Mouse (Mus musculus) lung, adult 2 months (tissue): ENCODE data around the gene N4bp2l1.

Experiments
- CTCF ChIP-seq: fragments of 200-500 bp; IDR thresholded peaks from 2 replicates; pipeline ENCODE4 v1.5.1; 2011; ENCODE audit warnings: mild to moderate bottlenecking, low read length, control low read depth; ENCODE audit not compliant: insufficient read depth
- POLR2A ChIP-seq: fragments of 200-500 bp; IDR thresholded peaks from 2 replicates; pipeline ENCODE4 v1.6.1; 2011; ENCODE audit warnings: low read depth, mild to moderate bottlenecking, control low read depth, low read length, borderline replicate concordance; ENCODE audit errors: extremely low read depth

DNA sequence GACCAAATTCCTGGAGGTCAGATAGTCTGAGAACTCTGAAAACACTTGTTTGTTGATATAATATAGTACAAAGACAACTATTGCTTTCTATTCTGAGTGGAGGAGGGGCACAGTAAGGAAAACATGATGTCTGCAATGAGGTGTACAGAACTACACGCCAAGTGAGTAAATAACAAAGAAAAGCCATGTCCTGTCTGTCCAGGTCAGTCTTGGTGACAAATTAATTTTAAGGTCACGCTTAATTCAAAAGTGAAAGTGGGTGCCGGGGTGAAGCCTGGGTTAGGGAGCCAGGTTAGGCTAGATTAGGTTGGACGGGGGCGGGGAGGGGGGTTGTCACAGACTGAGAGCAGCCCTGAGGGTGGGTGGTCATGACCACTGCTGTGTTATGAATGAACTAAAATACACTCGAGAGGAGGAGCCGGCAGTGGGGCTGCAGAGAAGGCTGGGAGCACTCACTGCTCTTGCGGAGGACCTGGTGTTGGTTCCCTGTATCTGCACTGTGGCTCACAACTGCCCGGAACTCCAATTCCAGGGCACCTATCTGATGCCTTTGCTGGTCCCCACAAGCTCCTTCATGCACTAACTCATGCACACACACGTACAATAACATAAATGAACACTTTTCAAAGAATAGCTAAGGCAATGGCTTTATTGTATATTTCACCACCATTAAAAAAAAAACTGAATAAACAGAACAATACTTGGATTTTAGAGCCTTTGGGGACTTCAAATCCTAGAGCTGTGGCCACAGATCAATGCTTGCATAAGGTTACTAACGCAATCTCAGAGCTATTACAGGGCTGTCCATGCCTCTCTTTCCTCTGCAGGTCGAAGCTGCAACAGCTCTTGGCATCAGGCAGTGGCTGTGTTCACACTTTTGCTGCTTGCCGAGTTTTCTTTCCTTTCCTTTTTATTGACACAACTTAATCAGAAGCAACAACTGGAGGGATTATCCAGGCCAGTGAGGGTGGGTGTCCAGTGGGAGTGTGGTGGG is 2.6 kb upstream of the N4bp2l1 start:
- no peak for TF ChIP-seq POLR2A
- TF ChIP-seq CTCF, result no peak
